Mouse (Mus musculus): ENCODE results near the gene Akr1c18. TPM values are rescaled to one million over a fixed set of nuclear protein-coding genes. Genes with fewer than 3 reads are reported as not detected.

The Akr1c18 gene
- polyA plus RNA-seq, 1 experiment from 2014 or later: 0.27 TPM

Other genes with a start within 250 kb of the Akr1c18 start
- 23.4 and 24.1 TPM in 2 replicates for gene Net1, start 232.4 kb downstream of the Akr1c18 start, polyA plus RNA-seq (2015; fragmentation: Nextera tagmentation; extraction: Ambion mirVana)
- not detected in 2 replicates for gene Tubal3, start 232.4 kb downstream of the Akr1c18 start, polyA plus RNA-seq (2015; fragmentation: Nextera tagmentation; extraction: Ambion mirVana)
- not detected in 2 replicates for gene Ucn3, start 205.3 kb downstream of the Akr1c18 start, polyA plus RNA-seq (2015; fragmentation: Nextera tagmentation; extraction: Ambion mirVana)
- gene Akr1c14, start 101.6 kb downstream of the Akr1c18 start, polyA plus RNA-seq (2015; fragmentation: Nextera tagmentation; extraction: Ambion mirVana): 0.37 and 0.39 TPM in 2 replicates
- 2.0 and 2.4 TPM in 2 replicates for gene Akr1c13, start 40.5 kb upstream of the Akr1c18 start, polyA plus RNA-seq (2015; fragmentation: Nextera tagmentation; extraction: Ambion mirVana)
- gene Akr1c19, start 78.0 kb upstream of the Akr1c18 start, polyA plus RNA-seq (2015; fragmentation: Nextera tagmentation; extraction: Ambion mirVana): 2.8 and 2.9 TPM in 2 replicates
- gene Akr1c12, start 128.8 kb upstream of the Akr1c18 start, polyA plus RNA-seq (2015; fragmentation: Nextera tagmentation; extraction: Ambion mirVana): not detected in 2 replicates

Measured in forebrain, embryonic 13.5 days (tissue).